Mouse (Mus musculus): ENCODE measurements around the gene Hist2h3c2. TPM values are rescaled to one million over a fixed set of nuclear protein-coding genes. Genes with fewer than 3 reads are reported as not detected.

Hist2h3c2 gene
- polyA plus RNA-seq, 1 experiment = 54.3 TPM

GRCm38 (mm10) chr3:96194966-96195365 is 44.0 kb downstream of the Hist2h3c2 start:
- no peak for TF ChIP-seq GATA1 (IDR thresholded peaks at IDR 0.05; ENCODE audit: low read length)

DNA sequence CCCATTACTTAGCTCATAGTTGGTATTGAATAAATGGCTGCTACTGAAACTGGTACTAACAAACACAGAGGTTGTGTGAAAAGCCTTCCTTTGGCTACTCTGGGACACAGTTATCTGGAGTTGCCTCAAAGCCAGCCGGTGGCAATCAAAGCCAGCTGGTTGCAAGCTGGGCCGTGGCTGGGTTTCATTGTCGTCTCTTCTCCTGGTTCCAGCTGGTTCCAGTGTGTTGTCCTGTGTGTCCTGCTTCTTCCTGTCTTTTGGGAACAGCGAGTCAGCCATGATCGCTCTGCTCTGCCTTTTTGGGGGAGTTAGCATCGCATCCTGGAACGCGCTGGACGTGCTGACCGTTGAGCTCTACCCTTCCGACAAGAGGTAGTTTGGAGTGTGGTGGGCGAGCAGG is 46.0 kb downstream of the Hist2h3c2 start:
- TF ChIP-seq GATA1 (IDR thresholded peaks at IDR 0.05; ENCODE audit: low read length) = no peak

Other genes starting within 250 kb of the Hist2h3c2 start
- gene Plekho1, start 243.1 kb downstream of the Hist2h3c2 start, polyA plus RNA-seq (2012) = 7.2 and 7.7 TPM in 2 replicates
- gene Vps45, start 180.7 kb downstream of the Hist2h3c2 start, polyA plus RNA-seq (2012) = 5.6 and 5.8 TPM in 2 replicates
- 10.4 and 11.5 TPM in 2 replicates for gene Otud7b, start 134.6 kb downstream of the Hist2h3c2 start, polyA plus RNA-seq (2012)
- not detected in 2 replicates for gene Mtmr11, start 77.1 kb downstream of the Hist2h3c2 start, polyA plus RNA-seq (2012)
- 1,005 and 1,197 TPM in 2 replicates for gene Sf3b4, start 66.8 kb downstream of the Hist2h3c2 start, polyA plus RNA-seq (2012)
- 0.15 and 0.28 TPM in 2 replicates for gene Sv2a, start 58.0 kb downstream of the Hist2h3c2 start, polyA plus RNA-seq (2012)
- gene Bola1, start 19.4 kb downstream of the Hist2h3c2 start, polyA plus RNA-seq (2012) = 159 and 228 TPM in 2 replicates
- 0.44 and 0.69 TPM in 2 replicates for gene Hist2h2ab, start 19.3 kb downstream of the Hist2h3c2 start, polyA plus RNA-seq (2012)
- gene Hist2h2ac, start 18.2 kb downstream of the Hist2h3c2 start, polyA plus RNA-seq (2012) = 2.5 and 6.5 TPM in 2 replicates
- 0.13 and 0.21 TPM in 2 replicates for gene Hist2h2be, start 18.0 kb downstream of the Hist2h3c2 start, polyA plus RNA-seq (2012)
- 48.7 and 66.2 TPM in 2 replicates for gene Hist2h2aa2, start 1.1 kb upstream of the Hist2h3c2 start, polyA plus RNA-seq (2012)
- gene Hist2h2aa1, start 6.4 kb upstream of the Hist2h3c2 start, polyA plus RNA-seq (2012) = 3.6 and 5.8 TPM in 2 replicates
- not detected in 2 replicates for gene Hist2h3c1, start 7.6 kb upstream of the Hist2h3c2 start, polyA plus RNA-seq (2012)
- gene Hist2h4, start 24.2 kb upstream of the Hist2h3c2 start, polyA plus RNA-seq (2012) = 2.2 and 2.7 TPM in 2 replicates
- gene Hist2h3b, start 29.5 kb upstream of the Hist2h3c2 start, polyA plus RNA-seq (2012) = 32.0 and 50.2 TPM in 2 replicates
- 0.37 and 1.5 TPM in 2 replicates for gene Hist2h2bb, start 30.6 kb upstream of the Hist2h3c2 start, polyA plus RNA-seq (2012)
- gene Fcgr1, start 54.8 kb upstream of the Hist2h3c2 start, polyA plus RNA-seq (2012) = not detected in 2 replicates
- gene BC107364, start 213.2 kb upstream of the Hist2h3c2 start, polyA plus RNA-seq (2012) = not detected in 2 replicates

All from G1E-ER4 (cell line).